In genomic region chr19:60513431-60513830, GRCm38 (mm10) we compare ENCODE assay signal across 16 mouse cellular contexts. TPM values are rescaled to one million over a fixed set of nuclear protein-coding genes. Genes with fewer than 3 reads are reported as not detected.
DNase-seq lines count a peak whose midpoint lies in the region; ATAC-seq and TF ChIP-seq lines count a peak whose summit lies in the region.
"Had no signal": no experiment of that assay in that cellular context is flagged by ENCODE, and none has a peak within 500 bp of the region (broad histone marks: within the 10 kb centered on the region; RNA-seq: fewer than 3 reads in every experiment).

No protein-coding gene starts in this region.

- H3K4me3 ChIP-seq in liver, adult 2 months (ENCODE audit: insufficient read depth, low read depth, low read length): no peak overlapping the region
- H3K4me3 ChIP-seq in liver, embryonic 12.5 days: no peak overlapping the region
- H3K4me3 ChIP-seq: forebrain, embryonic 15.5 days; liver, embryonic 15.5 days; neural tube, embryonic 15.5 days had no signal

- 0 out of 2 replicates have a peak, but pooled peaks have one; percentile 23 for TF ChIP-seq CTCF in liver, adult 2 months (IDR thresholded peaks at IDR 0.05; ENCODE audit: low read depth, low read length)

- no peaks in the 10 kb centered on the region for H3K79me2 ChIP-seq in liver, adult 2 months (ENCODE audit: control insufficient read depth, insufficient read depth, low read length)

- H3K9ac ChIP-seq in liver, adult 2 months (ENCODE audit: low read depth, low read length): no peak overlapping the region
- H3K9ac ChIP-seq in liver, embryonic 12.5 days: no peak overlapping the region
- H3K9ac ChIP-seq: forebrain, embryonic 15.5 days; liver, embryonic 15.5 days; neural tube, embryonic 15.5 days had no signal

- no peak overlapping the region for H3K4me2 ChIP-seq in liver, embryonic 12.5 days
- H3K4me2 ChIP-seq: forebrain, embryonic 15.5 days; liver, embryonic 15.5 days; neural tube, embryonic 15.5 days had no signal

- H3K27ac ChIP-seq in liver, adult 2 months (replicated peaks; ENCODE audit: insufficient read depth, low read depth, low read length): no peak overlapping the region
- no peak overlapping the region for H3K27ac ChIP-seq in liver, embryonic 12.5 days
- H3K27ac ChIP-seq: forebrain, embryonic 15.5 days; liver, embryonic 15.5 days; neural tube, embryonic 15.5 days had no signal

- H3K9me3 ChIP-seq in liver, embryonic 12.5 days (replicated peaks): no peaks in the 10 kb centered on the region
- H3K9me3 ChIP-seq: forebrain, embryonic 15.5 days; liver, embryonic 15.5 days; neural tube, embryonic 15.5 days had no signal

- TF ChIP-seq POLR2A in liver, adult 2 months (IDR thresholded peaks at IDR 0.05; ENCODE audit: extremely low read depth, insufficient read depth, low read length): no peak

- 70% methylated on average over 3 of the region's 3 CpGs for WGBS in liver, adult 2 months
- 46% methylated on average over 3 of the region's 3 CpGs for WGBS in liver, embryonic 12.5 days (ENCODE audit: insufficient replicate concordance)

- DNase-seq in embryo, embryonic 10 days (ENCODE audit: low spot score): peak; percentile 11
- no peak for DNase-seq in embryo, embryonic 9.5 days (ENCODE audit: extremely low spot score)
- no peak for DNase-seq in liver, adult 2 months (ENCODE audit: extremely low read depth, low read depth, low spot score)
- DNase-seq in MN1 (ENCODE audit: low spot score): peak; percentile 35
- peak; percentile 28 for DNase-seq in lung, postnatal 10 days
- no peak for DNase-seq in heart, adult 8-10 months (ENCODE audit: low spot score)
- DNase-seq in yolk sac, embryonic 10.5 days (ENCODE audit: low spot score): no peak
- DNase-seq: heart, adult 11 months; kidney, adult 18-20 months; midbrain, embryonic 14.5 days had no signal

- ATAC-seq in liver, embryonic 12.5 days: no peak
- ATAC-seq: forebrain, embryonic 15.5 days had no signal

- no peaks in the 10 kb centered on the region for H3K36me3 ChIP-seq in liver, adult 2 months (ENCODE audit: control insufficient read depth, insufficient read depth, low read length)
- H3K36me3 ChIP-seq in liver, embryonic 12.5 days: no peaks in the 10 kb centered on the region
- H3K36me3 ChIP-seq: forebrain, embryonic 15.5 days; liver, embryonic 15.5 days; neural tube, embryonic 15.5 days had no signal

- no peaks in the 10 kb centered on the region for H3K27me3 ChIP-seq in liver, adult 2 months (ENCODE audit: control insufficient read depth, insufficient read depth, low read length)
- H3K27me3 ChIP-seq in liver, embryonic 12.5 days (replicated peaks): no peaks in the 10 kb centered on the region
- H3K27me3 ChIP-seq: forebrain, embryonic 15.5 days; liver, embryonic 15.5 days; neural tube, embryonic 15.5 days had no signal

- H3K4me1 ChIP-seq in liver, adult 2 months (ENCODE audit: control insufficient read depth, insufficient read depth, low read length): no peaks in the 10 kb centered on the region
- H3K4me1 ChIP-seq in liver, embryonic 12.5 days: no peaks in the 10 kb centered on the region
- H3K4me1 ChIP-seq: forebrain, embryonic 15.5 days; liver, embryonic 15.5 days; neural tube, embryonic 15.5 days had no signal

RNA-seq across cellular contexts. Expression of gene Prlhr, which starts 45.3 kb away (rescaled TPM):
- not detected in 2 replicates for total RNA-seq in liver, adult 2 months (2014; rRNA removed)
- polyA plus RNA-seq in liver, adult 2 months (2012; rRNA removed): not detected in 2 replicates
- not detected in 2 replicates for polyA plus RNA-seq in liver, embryonic 12.5 days (2016; fragmentation: Nextera tagmentation; extraction: Ambion mirVana)
- total RNA-seq in heart, adult 8-10 months (2022): not detected
- total RNA-seq: hematopoietic stem cell, adult 5-6 weeks had no signal
- polyA plus RNA-seq: embryonic facial prominence, embryonic 11.5 days; forebrain, embryonic 15.5 days; liver, embryonic 15.5 days had no signal

Comparison
In these comparisons a context has a peak if more than half of its experiments do, and no peak if none do; other contexts are left out.
1. DNase-seq: peak in embryo, embryonic 10 days (single experiment), MN1 (single experiment) and lung, postnatal 10 days (single experiment); none in embryo, embryonic 9.5 days (single experiment), liver, adult 2 months (single experiment), heart, adult 8-10 months (single experiment) and yolk sac, embryonic 10.5 days (single experiment).